Mouse (Mus musculus) G1E (cell line): Measurements from ENCODE around the gene Mmel1.

Experiments used
- CTCF ChIP-seq: IDR thresholded peaks from 2 replicates; pipeline ENCODE4 v1.5.1; 2012; ENCODE audit warnings: low read depth, low read length, inconsistent platforms, mixed read lengths
- GATA1 ChIP-seq: IDR thresholded peaks from 2 replicates; pipeline ENCODE4 v1.6.1; 2012; ENCODE audit warnings: borderline replicate concordance, low read length, inconsistent platforms, mixed read lengths
- TAL1 ChIP-seq: conservative IDR thresholded peaks from 2 replicates; pipeline ENCODE4 v1.6.1; 2012; ENCODE audit warnings: low read depth, low read length, inconsistent platforms, mixed read lengths

GRCm38 (mm10) chr4:154867257-154867656 lies 2.1 kb upstream of the Mmel1 start:
- TF ChIP-seq CTCF (no peak), GATA1 (no peak), TAL1 (no peak)
